Mouse (Mus musculus) MEL (cell line): Measurements from ENCODE around the gene Kmo. TPM values are rescaled to one million over a fixed set of nuclear protein-coding genes. Genes with fewer than 3 reads are reported as not detected.
A peak's percentile ranks its signal among the peaks of the same experiment; 100 is the strongest.

Source experiments
- DNase-seq: peaks from one replicate; pipeline ENCODE4 v3.0.0; 2011; ENCODE audit warnings: low read depth, low spot score
- H3K27ac ChIP-seq: 2 replicates; pipeline ENCODE4 v1.5.1; 2012; ENCODE audit warnings: low read depth, mild to moderate bottlenecking, control low read depth, low read length, moderate library complexity; ENCODE audit not compliant: control insufficient read depth
- H3K27me3 ChIP-seq, 2 experiments: fragments of 150-350 bp in 1 of 2; sonication (generic) in 1 of 2; 2 replicates each; pipeline ENCODE4 v1.6.1; 2012; ENCODE audit warnings: low read length in 2 of 2, mild to moderate bottlenecking in 2 of 2, improper control_type of control experiment in 1 of 2, moderate library complexity in 1 of 2; ENCODE audit not compliant: insufficient read depth in 2 of 2, control insufficient read depth in 1 of 2
- H3K36me3 ChIP-seq, 2 experiments: 2 replicates each; pipeline ENCODE4 v1.6.1; 2012 to 2014; ENCODE audit warnings: low read length in 2 of 2, improper control_type of control experiment in 1 of 2, inconsistent platforms in 1 of 2, mild to moderate bottlenecking in 1 of 2; ENCODE audit not compliant: insufficient read depth in 2 of 2, control insufficient read depth in 1 of 2
- H3K4me1 ChIP-seq, 2 experiments: fragments of 150-350 bp in 1 of 2; sonication (generic) in 1 of 2; 2 replicates each; pipeline ENCODE4 v1.6.1; 2012; ENCODE audit warnings: low read length in 2 of 2, improper control_type of control experiment in 1 of 2, mild to moderate bottlenecking in 1 of 2; ENCODE audit not compliant: insufficient read depth in 2 of 2, control insufficient read depth in 1 of 2
- H3K4me3 ChIP-seq, 2 experiments: fragments of 150-350 bp in 1 of 2; sonication (generic) in 1 of 2; 2 replicates each; pipeline ENCODE4 v1.5.1; 2012; ENCODE audit warnings: low read depth in 2 of 2, low read length in 2 of 2, mild to moderate bottlenecking in 2 of 2, moderate library complexity in 2 of 2, control low read depth in 1 of 2, improper control_type of control experiment in 1 of 2; ENCODE audit not compliant: control insufficient read depth in 1 of 2, insufficient read depth in 1 of 2
- H3K79me2 ChIP-seq: 2 replicates; pipeline ENCODE4 v1.6.1; 2012; ENCODE audit warnings: mild to moderate bottlenecking, low read length, moderate library complexity; ENCODE audit not compliant: control insufficient read depth, poor library complexity, insufficient read depth
- H3K9ac ChIP-seq: 2 replicates; pipeline ENCODE4 v1.6.1; 2012; ENCODE audit warnings: low read depth, mild to moderate bottlenecking, control low read depth, low read length, moderate library complexity; ENCODE audit not compliant: control insufficient read depth, poor library complexity, severe bottlenecking
- H3K9me3 ChIP-seq: fragments of 150-350 bp; sonication (generic); replicated peaks from 2 replicates; pipeline ENCODE4 v1.6.1; 2012; ENCODE audit warnings: mild to moderate bottlenecking, low read length, improper control_type of control experiment, moderate library complexity; ENCODE audit not compliant: insufficient read depth
- CTCF ChIP-seq, 3 experiments: IDR thresholded peaks in 2 of 3; conservative IDR thresholded peaks in 1 of 3; 2 replicates each; pipeline ENCODE4 v1.5.1; 2011 to 2012; ENCODE audit warnings: low read length in 3 of 3, low read depth in 2 of 3, mild to moderate bottlenecking in 2 of 3, improper control_type of control experiment in 1 of 3, inconsistent platforms in 1 of 3, mixed read lengths in 1 of 3, moderate library complexity in 1 of 3; ENCODE audit not compliant: control insufficient read depth in 1 of 3, insufficient read depth in 1 of 3, poor library complexity in 1 of 3, severe bottlenecking in 1 of 3
- EP300 ChIP-seq, 2 experiments: IDR thresholded peaks; 2 replicates each; pipeline ENCODE4 v1.6.1; 2011; ENCODE audit warnings: improper control_type of control experiment in 2 of 2, low read length in 2 of 2, low read depth in 1 of 2, mild to moderate bottlenecking in 1 of 2
- GABPA ChIP-seq: IDR thresholded peaks from 2 replicates; pipeline ENCODE4 v1.6.1; 2012; ENCODE audit warnings: low read depth, mild to moderate bottlenecking, inconsistent platforms, low read length, improper control_type of control experiment, moderate library complexity
- HCFC1 ChIP-seq: IDR thresholded peaks from 2 replicates; pipeline ENCODE4 v1.6.1; 2012; ENCODE audit warnings: low read depth, mild to moderate bottlenecking, inconsistent platforms, low read length, improper control_type of control experiment, moderate library complexity
- MEF2A ChIP-seq: IDR thresholded peaks from 2 replicates; pipeline ENCODE4 v1.6.1; 2014; ENCODE audit warnings: low read depth, mild to moderate bottlenecking, inconsistent platforms, low read length, improper control_type of control experiment; ENCODE audit not compliant: poor library complexity, insufficient replicate concordance, severe bottlenecking; ENCODE audit errors: extremely low read depth
- MXI1 ChIP-seq: IDR thresholded peaks from 2 replicates; pipeline ENCODE4 v1.6.1; 2011; ENCODE audit warnings: mild to moderate bottlenecking, low read depth, low read length, improper control_type of control experiment
- MYB ChIP-seq: IDR thresholded peaks from 2 replicates; pipeline ENCODE4 v1.6.1; 2011; ENCODE audit warnings: mild to moderate bottlenecking, low read depth, low read length, improper control_type of control experiment
- NELFE ChIP-seq: IDR thresholded peaks from 2 replicates; pipeline ENCODE4 v1.6.1; 2011; ENCODE audit warnings: low read depth, low read length, improper control_type of control experiment
- POLR2AphosphoS5 ChIP-seq: IDR thresholded peaks from 2 replicates; pipeline ENCODE4 v1.6.1; 2012; ENCODE audit warnings: low read depth, borderline replicate concordance, mild to moderate bottlenecking, inconsistent platforms, low read length, moderate library complexity, mixed read lengths
- SIN3A ChIP-seq: IDR thresholded peaks from 2 replicates; pipeline ENCODE4 v1.6.1; 2012; ENCODE audit warnings: low read length, improper control_type of control experiment, inconsistent platforms
- SMC3 ChIP-seq: IDR thresholded peaks from 2 replicates; pipeline ENCODE4 v1.6.1; 2011; ENCODE audit warnings: low read depth, low read length, improper control_type of control experiment
- TBP ChIP-seq: IDR thresholded peaks from 2 replicates; pipeline ENCODE4 v1.8.0; 2011; ENCODE audit warnings: low read depth, low read length, improper control_type of control experiment
- UBTF ChIP-seq: IDR thresholded peaks from 2 replicates; pipeline ENCODE4 v1.6.1; 2012; ENCODE audit warnings: low read depth, mild to moderate bottlenecking, inconsistent platforms, low read length, improper control_type of control experiment, moderate library complexity, borderline replicate concordance; ENCODE audit not compliant: insufficient read depth
- ZC3H11A ChIP-seq: IDR thresholded peaks from 2 replicates; pipeline ENCODE4 v1.6.1; 2012; ENCODE audit warnings: low read depth, mild to moderate bottlenecking, inconsistent platforms, low read length, improper control_type of control experiment
- ZNF384 ChIP-seq: IDR thresholded peaks from 2 replicates; pipeline ENCODE4 v1.6.1; 2012; ENCODE audit warnings: low read depth, mild to moderate bottlenecking, inconsistent platforms, low read length, improper control_type of control experiment
- polyA plus RNA-seq, 2 experiments: library from polyadenylated mRNA; stranded (reverse) in 1 of 2; unstranded in 1 of 2; fragments of >175 nt in 1 of 2; fragments of >200 nt in 1 of 2; gene quantifications; 2 replicates each; pipeline versions ENCODE4 v1.2.1 to v1.2.4; 2012; ENCODE audit warnings: low replicate concordance in 2 of 2, low read depth in 1 of 2; ENCODE audit not compliant: insufficient read length in 2 of 2, insufficient read depth in 1 of 2, missing spikeins in 1 of 2
- total RNA-seq: library from RNA; depleted of rRNA; stranded (reverse); fragments of 300-350 nt; gene quantifications from 2 replicates; pipeline ENCODE4 v1.2.3, GENCODE M21; 2012

Gene Kmo
- total and polyA plus RNA-seq, 3 experiments = 0.27 to 1.6 TPM; not detected in 1

GRCm38 (mm10) chr1:175668666-175669405 is 48.7 kb downstream of the Kmo start (continued):
- TF ChIP-seq ZC3H11A = peak; percentile 87
- no peak for TF ChIP-seq TBP
- TF ChIP-seq NELFE = no peak
- no peak for TF ChIP-seq MYB

GRCm38 (mm10) chr1:175669456-175669855 is 49.3 kb downstream of the Kmo start:
- Histone ChIP-seq H3K9me3 (no peaks in the 10 kb centered on the region), H3K27me3 (no peaks in the 10 kb centered on the region)
- no peak for TF ChIP-seq UBTF
- TF ChIP-seq SIN3A = no peak
- no peak for TF ChIP-seq CTCF (IDR thresholded peaks at IDR 0.05 in 2 of 3, conservative IDR thresholded peaks at IDR 0.05 in 1 of 3; ENCODE audit: control insufficient read depth in 1 of 3, insufficient read depth in 1 of 3, low read depth in 2 of 3, low read length in 3 of 3, poor library complexity in 1 of 3, severe bottlenecking in 1 of 3)
- TF ChIP-seq, all 39 proteins: peak for 0
- no peak overlapping the region for H3K4me3 ChIP-seq
- no peaks in the 10 kb centered on the region for H3K79me2 ChIP-seq
- no peak overlapping the region for H3K27ac ChIP-seq
- no peak for DNase-seq
- no peaks in the 10 kb centered on the region for H3K36me3 ChIP-seq
- no peaks in the 10 kb centered on the region for H3K4me1 ChIP-seq
- no peak overlapping the region for H3K9ac ChIP-seq

- Histone ChIP-seq H3K27ac (no peak overlapping the region), H3K79me2 (no peaks in the 10 kb centered on the region), H3K9ac (no peak overlapping the region), H3K4me3 (no peak overlapping the region), H3K4me1 (no peaks in the 10 kb centered on the region), H3K9me3 (no peaks in the 10 kb centered on the region), H3K36me3 (no peaks in the 10 kb centered on the region), H3K27me3 (no peaks in the 10 kb centered on the region)
- no peak for DNase-seq
- TF ChIP-seq NELFE = no peak
- TF ChIP-seq GABPA = no peak
- no peak for TF ChIP-seq MXI1
- no peak for TF ChIP-seq SMC3
- no peak for TF ChIP-seq EP300 (IDR thresholded peaks at IDR 0.05; ENCODE audit: low read depth in 1 of 2, low read length in 2 of 2)
- TF ChIP-seq ZNF384 = no peak
- no peak for TF ChIP-seq POLR2AphosphoS5
- TF ChIP-seq HCFC1 = no peak
- TF ChIP-seq TBP = no peak
- no peak for TF ChIP-seq MEF2A
Observed at GRCm38 (mm10) chr1:175670042-175670441, 49.9 kb downstream of the Kmo start.
